Mouse (Mus musculus) bone marrow, adult 2 months (tissue): Measurements from ENCODE around the gene Lsamp.

ENCODE experiments used
- CTCF ChIP-seq: fragments of 200-500 bp; IDR thresholded peaks from 2 replicates; pipeline ENCODE4 v1.5.1; 2011; ENCODE audit warnings: low read length, control low read depth; ENCODE audit not compliant: control insufficient read depth, insufficient read depth
- POLR2A ChIP-seq: fragments of 200-500 bp; IDR thresholded peaks from 2 replicates; pipeline ENCODE4 v1.6.1; 2011; ENCODE audit warnings: low read depth, mild to moderate bottlenecking, control low read depth, low read length, borderline replicate concordance; ENCODE audit not compliant: control insufficient read depth

DNA sequence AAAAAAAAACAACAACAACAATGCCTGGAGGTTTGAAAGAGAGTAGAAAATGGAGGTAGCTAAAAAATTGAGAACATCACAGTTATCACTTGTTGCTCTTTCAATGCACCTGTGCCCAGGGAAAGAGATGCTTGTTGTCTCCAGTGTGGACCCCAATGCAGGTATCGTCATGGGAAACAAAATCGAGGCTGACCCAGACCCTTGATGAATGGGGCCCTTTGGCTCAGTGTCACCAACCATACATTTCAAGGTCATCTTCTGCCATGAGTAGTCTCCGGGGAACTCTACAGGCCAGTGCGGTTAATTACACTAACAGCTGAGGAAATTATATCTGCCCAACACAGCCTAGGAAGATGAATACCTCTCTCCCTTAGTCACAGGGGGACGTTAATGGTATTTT lies 1023.4 kb downstream of the Lsamp start:
- TF ChIP-seq CTCF (no peak), POLR2A (no peak)
